Mouse (Mus musculus): ENCODE measurements around the gene Map1b. TPM values are rescaled to one million over a fixed set of nuclear protein-coding genes. Genes with fewer than 3 reads are reported as not detected.
A peak's percentile ranks its signal among the peaks of the same experiment; 100 is the strongest.

Gene Map1b
- total RNA-seq, 2 experiments from 2014 or later: 7.7 to 13.8 TPM

DNA sequence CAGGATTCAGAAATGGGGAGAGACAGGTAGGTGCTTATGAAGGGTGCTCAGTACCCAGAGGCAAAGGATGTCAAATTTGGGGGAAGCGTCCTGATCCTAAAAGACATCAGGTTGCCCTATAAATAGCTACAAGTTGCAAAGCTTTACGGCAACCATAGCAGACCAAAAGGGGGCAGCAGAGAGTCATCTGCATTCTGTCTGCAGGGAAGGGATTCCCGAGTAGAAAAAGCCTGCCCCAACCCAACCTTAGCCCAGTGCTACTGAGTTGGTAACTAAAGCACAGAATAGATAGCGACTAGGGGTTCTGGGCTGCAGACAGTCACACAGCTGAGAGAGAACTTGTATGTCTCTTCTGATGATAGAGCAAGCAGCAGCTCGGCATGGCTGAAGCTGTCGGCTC, 140.8 kb downstream of the Map1b start:
- peak; percentile 84 for DNase-seq
- Histone ChIP-seq H3K4me3 (no peak overlapping the region), H3K27ac (no peak overlapping the region)
- intact Hi-C loops (cut with DNase I): loop anchor here (1.0 to 5.0 kb wide), 3 partner anchors 115 to 462 kb away; no protein-coding TSS in a partner anchor
- peak; percentile 98 for TF ChIP-seq CTCF (IDR thresholded peaks at IDR 0.05)

DNA sequence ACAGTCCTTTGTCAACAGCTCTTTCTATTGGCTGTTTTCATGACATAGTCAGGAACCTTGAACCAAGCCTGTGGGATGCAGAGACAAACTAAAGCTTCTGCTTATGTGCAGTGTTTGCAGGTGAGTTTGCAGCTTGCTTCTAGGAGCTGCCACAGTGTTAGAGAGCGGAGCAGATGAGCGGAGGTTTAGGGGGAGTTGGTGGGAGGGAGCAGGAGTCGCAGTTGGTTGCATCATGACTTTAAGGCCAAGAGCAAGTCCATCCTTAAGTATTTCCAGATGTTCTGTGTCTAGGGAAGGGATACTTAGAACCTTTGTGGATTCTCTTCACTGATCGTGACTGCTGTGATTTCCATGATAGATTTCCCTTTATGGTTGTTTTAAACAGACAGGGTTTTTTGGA, 142.1 kb downstream of the Map1b start:
- H3K4me3 ChIP-seq: no peak overlapping the region
- H3K27ac ChIP-seq: peak overlapping the region; percentile 5; the same call in 1 of the 2 replicates
- no peak for DNase-seq
- intact Hi-C loops (cut with DNase I): no loop called here
- TF ChIP-seq CTCF (IDR thresholded peaks at IDR 0.05): no peak

DNA sequence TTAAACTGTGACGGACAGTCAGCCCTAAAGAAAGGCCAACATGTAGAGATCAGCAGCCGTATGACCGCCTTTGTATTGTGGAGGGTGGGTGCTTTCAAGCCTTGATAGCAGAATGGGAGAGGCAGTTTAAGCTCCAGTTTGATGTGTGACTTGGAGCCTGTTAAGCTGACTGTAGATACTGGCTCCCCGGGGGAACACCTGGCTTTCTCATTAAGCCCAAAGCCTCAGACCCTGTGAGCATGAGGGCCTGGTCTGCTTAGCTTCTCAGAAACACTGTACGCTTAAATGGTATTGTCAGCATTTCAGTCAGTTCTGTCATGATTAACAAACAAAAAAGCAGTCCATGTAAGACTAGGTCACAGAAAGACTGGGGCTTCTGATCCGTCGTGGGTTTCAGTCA, 142.7 kb downstream of the Map1b start:
- no peak for TF ChIP-seq CTCF (IDR thresholded peaks at IDR 0.05)
- no peak for DNase-seq
- peak overlapping the region; percentile 5; the same call in 1 of the 2 replicates for H3K27ac ChIP-seq
- no peak overlapping the region for H3K4me3 ChIP-seq
- intact Hi-C loops (cut with DNase I): no loop called here

Other genes starting within 250 kb of the Map1b start
- 10 to 100 TPM; 20.1 to 35.5 TPM for gene Ptcd2, start 171.8 kb downstream of the Map1b start, total RNA-seq (2021)
- 10 to 100 TPM; 24.0 to 32.9 TPM for gene Mrps27, start 171.8 kb downstream of the Map1b start, total RNA-seq (2021)